Mouse (Mus musculus): ENCODE measurements at regions not wholly inside any gene's neighbourhood (a gene's known extent, or its start where the extent isn't known, plus 50 kb on each side); places are given as distances from the start of the nearest gene placed in this dataset.
A peak's percentile ranks its signal among the peaks of the same experiment; 100 is the strongest.

GRCm38 (mm10) chr11:63767631-63768250 lies 154.3 kb downstream of the Hs3st3b1 start:
- no peak for DNase-seq

GRCm38 (mm10) chr11:63769738-63770137 lies 152.4 kb downstream of the Hs3st3b1 start:
- DNase-seq: no peak

GRCm38 (mm10) chr11:63775382-63775781 lies 146.7 kb downstream of the Hs3st3b1 start:
- DNase-seq: no peak

- no peak for DNase-seq
Observed at GRCm38 (mm10) chr11:63779371-63779770, 142.7 kb downstream of the Hs3st3b1 start.

- DNase-seq: no peak
Observed at GRCm38 (mm10) chr11:63781967-63782915, 139.8 kb downstream of the Hs3st3b1 start.

GRCm38 (mm10) chr11:63785281-63785886 lies 136.7 kb downstream of the Hs3st3b1 start:
- no peak for DNase-seq

- DNase-seq: no peak
Observed at GRCm38 (mm10) chr11:63785965-63786364, 136.1 kb downstream of the Hs3st3b1 start.

- DNase-seq: no peak
Observed at GRCm38 (mm10) chr11:63789473-63790120, 132.5 kb downstream of the Hs3st3b1 start.

- DNase-seq: no peak
Observed at GRCm38 (mm10) chr11:63791004-63791862, 130.9 kb downstream of the Hs3st3b1 start.

GRCm38 (mm10) chr11:63793732-63794503 lies 128.2 kb downstream of the Hs3st3b1 start:
- no peak for DNase-seq

GRCm38 (mm10) chr11:63812146-63812545 lies 109.9 kb downstream of the Hs3st3b1 start:
- peak; percentile 32 for DNase-seq

- no peak for DNase-seq
Observed at GRCm38 (mm10) chr11:63822847-63823246, 99.2 kb downstream of the Hs3st3b1 start.

- no peak for DNase-seq
Observed at GRCm38 (mm10) chr11:63827271-63827762, 94.8 kb downstream of the Hs3st3b1 start.

- no peak for DNase-seq
Observed at GRCm38 (mm10) chr11:63833480-63833879, 88.6 kb downstream of the Hs3st3b1 start.

- DNase-seq: no peak
Observed at GRCm38 (mm10) chr11:63834140-63834539, 88.0 kb downstream of the Hs3st3b1 start.

- no peak for DNase-seq
Observed at GRCm38 (mm10) chr11:63834631-63835030, 87.5 kb downstream of the Hs3st3b1 start.

Data from adrenal gland, postnatal 25 days (tissue).